Mouse (Mus musculus): ENCODE results near the gene Rnf43. TPM values are rescaled to one million over a fixed set of nuclear protein-coding genes. Genes with fewer than 3 reads are reported as not detected.

Rnf43 gene
- polyA plus RNA-seq, 1 experiment from 2014 or later, result 6.0 TPM

DNA sequence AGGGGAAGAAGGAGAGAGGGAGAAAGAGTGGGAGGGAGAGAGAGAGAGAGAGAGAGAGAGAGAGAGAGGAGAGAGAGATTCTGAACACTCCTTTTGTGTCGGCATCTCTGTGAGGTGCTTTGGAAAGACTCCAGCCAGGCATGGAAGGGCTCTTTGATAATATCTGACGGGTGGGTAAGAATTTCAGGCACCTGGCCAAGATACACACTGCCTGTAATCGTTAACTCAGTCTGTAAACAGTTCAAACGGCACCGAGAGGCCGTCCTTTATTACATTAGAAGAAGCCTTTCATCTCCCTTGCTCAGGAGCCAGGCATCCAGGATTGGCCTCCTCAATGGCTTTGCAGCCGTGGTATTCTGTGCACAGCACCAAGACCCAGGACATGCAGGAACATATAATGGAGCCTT, 26.9 kb downstream of the Rnf43 start:
- ATAC-seq (peak; percentile 75), DNase-seq (ENCODE audit: low read depth, low spot score) (peak; percentile 81)
- in situ Hi-C loops (cut with MboI; ENCODE audit: low pct_unique_long_range_greater_than_20kb), result no loop called here
- POLR2A ChIA-PET, result interaction anchor here (0.6 to 1.3 kb wide), 3 partner anchors 11 to 32 kb away, joined by 3 read pairs; no protein-coding TSS in a partner anchor
- TF ChIP-seq CTCF (IDR thresholded peaks at IDR 0.05), result no peak
- H3K27me3 ChIP-seq, result no peaks in the 10 kb centered on the region
- CTCF ChIA-PET, result interaction anchor here (2.3 kb wide), 1 partner anchor 12 kb away, joined by 7 read pairs; no protein-coding TSS in a partner anchor

DNA sequence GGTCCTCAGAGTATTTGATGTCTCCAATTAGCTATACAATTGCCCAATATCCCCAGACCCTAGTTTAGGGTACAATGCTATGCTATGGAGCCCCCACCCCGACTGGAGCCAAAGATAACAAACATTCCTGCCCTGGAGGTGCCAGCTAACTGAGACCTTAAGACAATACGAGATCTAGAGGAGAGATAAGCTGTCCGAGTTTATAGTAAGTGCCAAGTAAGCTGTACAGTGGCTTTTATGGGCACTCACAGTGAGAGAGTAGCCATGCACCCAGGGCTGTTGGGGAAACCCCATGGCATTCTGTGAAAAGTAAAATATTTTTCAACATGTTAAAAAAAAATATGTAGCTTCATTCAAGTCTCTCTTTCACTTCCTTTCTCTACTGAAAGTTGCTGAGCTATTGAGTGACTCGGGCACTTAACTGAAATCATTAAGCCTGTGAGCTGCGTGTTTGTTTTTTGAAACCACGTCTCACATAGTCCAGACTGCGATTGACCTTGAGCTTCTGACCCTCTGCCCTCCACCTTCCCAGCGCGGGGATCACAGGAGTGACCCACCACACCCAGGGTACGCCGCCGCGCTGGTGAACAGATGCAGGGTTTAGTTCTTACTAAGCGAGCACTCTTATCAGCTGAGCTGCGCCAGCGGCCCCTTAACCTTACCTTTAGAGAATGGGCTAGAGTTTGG, 27.7 kb downstream of the Rnf43 start:
- in situ Hi-C loops (cut with MboI; ENCODE audit: low pct_unique_long_range_greater_than_20kb), result no loop called here
- no peak for ATAC-seq
- POLR2A ChIA-PET, result interaction anchor here (1.2 to 1.3 kb wide), 2 partner anchors 10 to 25 kb away, joined by 3 read pairs; no protein-coding TSS in a partner anchor
- CTCF ChIA-PET, result interaction anchor here (2.3 kb wide), 1 partner anchor 11 kb away, joined by 7 read pairs; no protein-coding TSS in a partner anchor
- H3K27me3 ChIP-seq, result no peaks in the 10 kb centered on the region
- DNase-seq (ENCODE audit: low read depth, low spot score), result no peak
- TF ChIP-seq CTCF (IDR thresholded peaks at IDR 0.05), result no peak

DNA sequence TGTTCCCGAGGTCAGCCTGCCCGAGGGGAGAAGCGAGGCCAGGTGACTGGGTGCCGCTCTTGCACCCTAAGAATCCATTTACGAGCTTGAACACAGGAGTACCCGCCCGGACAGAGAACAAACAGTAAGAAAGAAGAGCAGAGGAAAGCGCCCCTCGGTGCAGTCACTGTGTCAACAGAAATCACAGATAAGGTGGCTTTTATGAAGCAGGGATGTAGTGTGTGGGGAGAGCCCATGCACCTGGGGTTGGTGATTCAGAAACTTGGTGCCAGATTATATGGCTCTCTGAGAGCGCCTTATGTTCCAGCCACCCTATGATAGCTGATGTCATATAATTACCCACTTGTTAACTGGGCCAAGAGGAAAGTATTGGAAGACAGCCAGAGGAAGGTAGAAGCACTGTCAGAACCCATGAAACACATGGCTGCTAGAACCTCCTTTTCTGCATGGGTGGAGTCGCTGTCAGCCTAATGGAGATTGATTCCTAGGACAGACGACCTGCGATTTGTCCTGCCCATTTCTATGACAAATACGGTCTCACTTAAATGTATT, 34.7 kb downstream of the Rnf43 start:
- CTCF ChIA-PET, result interaction anchor here (1.4 kb wide), 1 partner anchor 35 kb away, joined by 4 read pairs; the partner anchor contains the start of gene Rnf43
- no peak for TF ChIP-seq CTCF (IDR thresholded peaks at IDR 0.05)
- no peak for DNase-seq (ENCODE audit: low read depth, low spot score)
- POLR2A ChIA-PET, result interaction anchor here (0.6 kb wide), 1 partner anchor 32 kb away, joined by 3 read pairs; no protein-coding TSS in a partner anchor
- in situ Hi-C loops (cut with MboI; ENCODE audit: low pct_unique_long_range_greater_than_20kb), result no loop called here
- H3K27me3 ChIP-seq, result no peaks in the 10 kb centered on the region
- ATAC-seq, result no peak

DNA sequence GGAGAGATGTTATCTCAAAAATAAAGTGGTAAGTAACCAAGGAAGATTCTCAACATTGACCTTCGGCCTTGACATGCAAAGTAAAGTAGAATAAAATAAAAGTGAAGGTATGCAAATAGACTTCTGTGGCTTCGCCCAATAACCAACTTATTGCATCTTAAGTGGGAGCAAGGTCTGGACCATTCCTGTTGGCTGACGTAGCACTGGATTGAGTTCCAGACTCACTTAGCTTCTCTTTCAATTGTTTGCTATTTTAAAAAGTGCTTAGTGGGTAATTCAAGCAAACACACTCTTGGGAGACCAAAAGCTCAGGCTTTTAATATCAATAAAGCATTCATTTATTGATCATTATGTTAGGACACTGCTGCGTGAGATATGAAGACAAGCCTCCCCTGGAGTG, 35.6 kb downstream of the Rnf43 start:
- CTCF ChIA-PET, result no interaction called here
- in situ Hi-C loops (cut with MboI; ENCODE audit: low pct_unique_long_range_greater_than_20kb), result no loop called here
- H3K27me3 ChIP-seq, result no peaks in the 10 kb centered on the region

DNA sequence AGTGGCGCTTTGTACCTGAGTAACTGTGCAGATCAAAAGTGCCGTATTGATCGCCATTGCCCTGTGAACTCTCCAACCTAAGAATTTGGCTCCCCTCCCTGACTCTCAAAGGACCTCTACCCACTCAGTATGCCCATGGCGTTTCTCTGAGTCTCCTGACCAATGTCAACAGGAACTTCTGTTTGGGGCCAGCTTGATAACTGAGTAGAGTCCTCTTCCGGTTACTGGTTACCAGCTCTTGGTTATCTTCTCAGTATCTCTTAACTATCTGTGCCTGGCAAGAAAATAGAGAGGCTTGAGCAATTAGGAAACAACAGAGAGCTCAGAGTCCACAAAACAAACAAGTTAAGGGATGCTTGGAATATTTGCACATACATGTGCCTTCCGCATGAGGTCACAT, 38.6 kb downstream of the Rnf43 start:
- ChIA-PET POLR2A (interaction anchor here (0.5 to 1.0 kb wide), 2 partner anchors 11 to 21 kb away, joined by 3 read pairs; no protein-coding TSS in a partner anchor), CTCF (interaction anchor here (1.7 kb wide), 1 partner anchor 11 kb away, joined by 7 read pairs; no protein-coding TSS in a partner anchor)
- DNase-seq (ENCODE audit: low read depth, low spot score), result no peak
- no peak for ATAC-seq
- in situ Hi-C loops (cut with MboI; ENCODE audit: low pct_unique_long_range_greater_than_20kb), result no loop called here
- TF ChIP-seq CTCF (IDR thresholded peaks at IDR 0.05), result no peak
- no peaks in the 10 kb centered on the region for H3K27me3 ChIP-seq

More for the DNA sequence above, 35.6 kb downstream of the Rnf43 start:
- POLR2A ChIA-PET, result no interaction called here
- DNase-seq (ENCODE audit: low read depth, low spot score) (no peak), ATAC-seq (no peak)
- TF ChIP-seq CTCF (IDR thresholded peaks at IDR 0.05), result no peak

DNA sequence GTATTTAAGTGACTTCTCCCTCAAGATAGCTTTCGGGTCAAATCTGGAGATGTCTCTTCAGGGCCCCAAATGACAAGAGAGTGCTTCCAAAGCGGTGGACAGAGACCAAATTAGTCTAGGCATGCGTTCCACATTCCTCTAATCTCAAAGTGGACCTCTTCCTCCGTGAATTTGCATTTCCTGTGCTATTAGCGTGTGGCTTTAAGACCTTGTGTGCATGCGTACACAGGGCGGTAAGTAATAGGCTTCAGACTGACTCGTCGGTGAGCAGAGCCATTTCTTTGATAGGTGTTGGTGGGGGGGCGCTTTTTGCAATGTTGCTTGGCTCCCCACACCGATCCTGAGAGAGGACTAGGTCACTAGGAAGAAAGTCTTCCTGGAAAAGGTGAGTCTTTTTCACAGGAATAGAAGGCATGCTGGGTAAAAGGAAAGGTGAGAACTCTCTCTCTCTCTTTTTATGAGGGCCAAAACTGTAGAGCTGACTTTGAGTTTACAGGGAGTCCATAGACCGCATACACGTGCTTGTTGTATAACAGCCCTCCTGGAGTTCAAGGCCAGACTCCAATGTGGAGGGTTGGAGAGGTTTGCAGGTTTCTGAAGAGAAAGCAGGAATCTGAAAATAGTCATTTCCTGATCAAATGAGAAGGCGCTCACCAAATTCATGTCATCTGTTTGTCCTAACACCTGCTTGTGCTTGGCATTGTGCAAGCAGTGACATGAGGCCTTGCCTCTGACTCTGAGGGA, 39.5 kb downstream of the Rnf43 start:
- no peak for ATAC-seq
- ChIA-PET CTCF (interaction anchor here (0.8 to 1.7 kb wide), 2 partner anchors 11 to 39 kb away, joined by 3 to 7 read pairs; partner anchors contain the start of gene Rnf43), POLR2A (interaction anchor here (0.7 kb wide), 1 partner anchor 62 kb away, joined by 3 read pairs; no protein-coding TSS in a partner anchor)
- in situ Hi-C loops (cut with MboI; ENCODE audit: low pct_unique_long_range_greater_than_20kb), result no loop called here
- H3K27me3 ChIP-seq, result no peaks in the 10 kb centered on the region
- no peak for DNase-seq (ENCODE audit: low read depth, low spot score)
- TF ChIP-seq CTCF (IDR thresholded peaks at IDR 0.05), result no peak

DNA sequence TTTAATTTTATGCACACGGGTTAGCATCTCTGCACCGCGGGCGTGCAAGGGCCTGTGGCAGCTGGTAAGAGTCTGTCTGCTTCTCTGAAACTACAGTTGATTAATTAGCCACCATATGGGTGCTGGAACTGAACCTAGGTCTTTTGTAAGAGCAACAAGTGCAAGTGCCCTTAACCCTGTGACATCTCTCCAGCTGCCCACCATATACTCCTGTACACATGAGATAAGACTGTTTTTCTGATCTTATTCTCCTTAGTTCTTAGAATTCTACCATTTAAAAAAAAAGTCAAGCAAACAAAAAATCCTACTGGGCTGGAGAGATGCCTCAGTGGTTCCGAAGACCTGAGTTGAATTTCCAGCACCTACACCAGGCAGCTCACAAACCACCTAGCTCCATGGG, 41.1 kb downstream of the Rnf43 start:
- H3K27me3 ChIP-seq, result no peaks in the 10 kb centered on the region
- POLR2A ChIA-PET, result no interaction called here
- in situ Hi-C loops (cut with MboI; ENCODE audit: low pct_unique_long_range_greater_than_20kb), result no loop called here
- ATAC-seq (no peak), DNase-seq (ENCODE audit: low read depth, low spot score) (no peak)
- CTCF ChIA-PET, result no interaction called here
- no peak for TF ChIP-seq CTCF (IDR thresholded peaks at IDR 0.05)

DNA sequence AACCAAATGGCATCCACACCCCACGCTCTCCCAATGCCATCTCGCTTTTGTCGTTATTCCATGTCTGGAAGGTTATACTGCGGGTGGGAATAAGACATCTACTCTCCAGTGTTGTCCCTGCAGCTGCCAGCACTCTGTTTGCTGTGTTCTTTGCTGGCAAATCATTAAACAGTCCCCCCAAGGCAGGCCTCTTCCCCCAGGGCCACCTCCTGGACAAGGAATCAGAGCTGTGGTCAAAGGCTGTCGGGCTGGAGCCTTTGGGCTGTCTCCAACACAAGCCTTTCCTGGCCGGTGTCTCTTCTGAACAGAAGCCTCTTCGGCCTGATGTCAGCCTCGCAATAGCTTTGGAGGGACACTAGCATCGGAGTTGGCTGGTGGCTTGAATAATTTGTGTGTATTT, 41.8 kb downstream of the Rnf43 start:
- POLR2A ChIA-PET, result no interaction called here
- no peak for TF ChIP-seq CTCF (IDR thresholded peaks at IDR 0.05)
- DNase-seq (ENCODE audit: low read depth, low spot score) (no peak), ATAC-seq (no peak)
- CTCF ChIA-PET, result interaction anchor here (1.0 kb wide), 1 partner anchor 42 kb away, joined by 3 read pairs; the partner anchor contains the start of gene Rnf43
- H3K27me3 ChIP-seq, result no peaks in the 10 kb centered on the region
- in situ Hi-C loops (cut with MboI; ENCODE audit: low pct_unique_long_range_greater_than_20kb), result no loop called here

DNA sequence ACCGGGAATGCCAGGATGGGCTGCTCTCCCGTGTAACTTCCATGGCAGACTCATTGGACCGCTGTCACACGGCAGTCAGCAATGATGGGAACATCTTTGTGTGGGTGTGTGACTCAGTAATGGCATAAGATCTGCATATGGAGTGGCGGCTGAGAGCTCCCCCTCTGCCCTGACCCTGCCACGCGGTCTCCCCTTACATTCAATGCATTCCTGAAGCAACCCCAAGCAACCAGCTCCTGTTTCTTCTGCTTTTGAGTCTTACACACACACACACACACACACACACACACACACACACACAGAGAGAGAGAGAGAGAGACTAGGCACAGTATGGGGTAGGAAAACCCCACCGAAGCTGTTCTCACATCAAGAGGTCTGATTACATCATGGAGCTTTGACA, 45.0 kb downstream of the Rnf43 start:
- no peaks in the 10 kb centered on the region for H3K27me3 ChIP-seq
- POLR2A ChIA-PET, result no interaction called here

DNA sequence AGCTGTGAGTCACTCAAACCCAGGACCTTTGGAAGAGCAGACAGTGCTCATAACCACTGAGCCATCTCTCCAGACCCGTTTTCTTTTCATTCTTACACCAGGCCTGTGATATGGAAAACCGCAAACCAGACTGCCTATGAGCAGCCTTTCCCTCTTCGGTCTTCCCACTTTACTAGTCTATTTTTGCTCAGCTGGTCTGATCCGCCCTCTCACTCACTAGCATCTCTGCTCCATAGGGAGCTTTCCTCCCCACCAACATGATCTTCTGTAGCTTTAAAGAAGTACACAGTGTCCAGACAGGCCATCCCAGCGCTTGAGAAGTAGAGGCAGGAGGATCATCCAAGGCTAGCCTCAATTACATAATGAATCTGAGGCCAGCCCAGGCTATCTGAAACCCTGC, 46.5 kb downstream of the Rnf43 start:
- no peaks in the 10 kb centered on the region for H3K27me3 ChIP-seq
- no peak for TF ChIP-seq CTCF (IDR thresholded peaks at IDR 0.05)
- in situ Hi-C loops (cut with MboI; ENCODE audit: low pct_unique_long_range_greater_than_20kb), result no loop called here
- DNase-seq (ENCODE audit: low read depth, low spot score), result no peak
- POLR2A ChIA-PET, result no interaction called here
- ATAC-seq, result no peak
- CTCF ChIA-PET, result no interaction called here

More for the DNA sequence above, 45.0 kb downstream of the Rnf43 start:
- in situ Hi-C loops (cut with MboI; ENCODE audit: low pct_unique_long_range_greater_than_20kb), result no loop called here
- no peak for TF ChIP-seq CTCF (IDR thresholded peaks at IDR 0.05)
- CTCF ChIA-PET, result interaction anchor here (1.7 kb wide), 1 partner anchor 13 kb away, joined by 4 read pairs; no protein-coding TSS in a partner anchor
- no peak for ATAC-seq
- DNase-seq (ENCODE audit: low read depth, low spot score), result no peak

Data from Patski (cell line).